Mouse (Mus musculus) neutrophil, adult 65 days (primary cell): Measurements from ENCODE around the gene Accsl. TPM values are rescaled to one million over a fixed set of nuclear protein-coding genes. Genes with fewer than 3 reads are reported as not detected.

Experiments used
- total RNA-seq: library from RNA; stranded (reverse); gene quantifications from 2 replicates; pipeline ENCODE4 v1.2.4, GENCODE M21; 2023

Gene Accsl
- not detected in 2 replicates for total RNA-seq

DNA sequence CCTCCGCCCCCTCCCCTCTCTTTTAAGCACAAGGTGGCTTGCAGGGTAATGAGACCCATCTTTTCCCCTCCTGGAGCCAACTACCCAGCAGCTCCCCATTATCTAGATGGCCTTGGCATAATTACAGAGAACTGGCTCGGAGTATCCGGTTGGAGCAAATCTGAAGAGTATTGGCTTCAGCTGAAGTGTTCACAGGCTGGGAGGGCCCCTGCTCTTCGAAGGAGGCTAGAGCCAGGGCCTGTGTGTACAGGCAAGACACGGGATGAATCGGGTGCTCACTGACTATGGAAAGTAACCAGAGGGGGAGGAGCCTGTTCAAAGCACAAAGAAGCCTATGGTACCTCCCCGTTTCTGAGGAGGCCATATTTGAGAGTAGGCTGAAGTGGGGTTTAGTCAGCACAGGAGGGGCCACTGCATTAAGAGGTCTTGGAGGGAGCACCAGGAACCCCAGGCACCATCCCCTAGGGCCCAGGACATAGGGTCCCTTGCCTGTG is at the start of gene Accsl:
Accsl (minus strand) TSS at position 51 of the 494 bp plus-strand sequence.

GRCm38 (mm10) chr2:93849505-93850089 is 19.4 kb downstream of the Accsl start, which contains the start of gene Accs:
Accs (minus strand) TSS chr2:93849943.

DNA sequence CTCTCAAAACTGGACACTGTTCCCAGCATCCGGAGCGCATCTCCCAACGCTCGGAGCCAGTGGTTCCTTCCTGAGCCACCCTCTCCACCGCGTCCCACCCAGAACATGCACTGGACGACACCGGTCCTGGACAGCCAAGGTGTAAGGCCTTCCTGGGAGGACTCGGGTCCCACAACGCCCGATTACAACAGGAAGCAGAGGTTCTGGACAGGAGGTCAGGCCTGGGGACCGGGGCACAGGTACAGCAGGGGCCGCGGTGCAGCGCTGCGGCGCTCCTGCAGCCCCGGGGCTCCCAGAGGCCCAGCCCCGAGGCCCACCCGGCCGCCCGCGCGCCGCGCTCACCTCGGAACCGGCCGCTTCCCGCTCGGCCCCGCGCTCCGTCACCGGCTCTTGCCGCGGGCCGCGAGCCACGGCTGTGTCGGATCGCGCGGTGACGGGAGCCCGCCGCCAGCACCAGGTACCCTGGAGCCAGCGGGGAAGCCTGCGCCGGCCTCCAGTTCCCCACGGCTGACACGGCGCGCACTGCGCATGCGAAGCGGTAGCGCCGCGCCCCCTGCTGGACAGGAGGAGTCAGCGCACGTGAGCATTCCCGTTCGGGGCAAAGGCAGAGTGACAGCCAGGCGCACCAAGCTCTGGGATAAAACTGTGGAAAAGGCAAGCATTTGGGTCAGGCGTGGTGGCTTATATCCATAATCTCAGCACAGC is 46.8 kb downstream of the Accsl start, which contains the start of gene Ext2:
Ext2 (minus strand) TSS at position 524 of the 705 bp plus-strand sequence.

Other genes starting within 250 kb of the Accsl start
- not detected in 2 replicates for gene Alx4, start 226.8 kb downstream of the Accsl start, total RNA-seq
- 18.2 and 20.7 TPM in 2 replicates for gene Ext2, start 46.6 kb downstream of the Accsl start, total RNA-seq
- gene Accs, start 19.2 kb downstream of the Accsl start, total RNA-seq, result 9.9 and 13.7 TPM in 2 replicates
- gene Gm13889, start 88.0 kb upstream of the Accsl start, total RNA-seq, result not detected in 2 replicates
- not detected in 2 replicates for gene Gm27027, start 127.2 kb upstream of the Accsl start, total RNA-seq
- 30.5 and 42.9 TPM in 2 replicates for gene Alkbh3, start 141.7 kb upstream of the Accsl start, total RNA-seq